Mouse (Mus musculus) lung, postnatal 25 days (tissue): ENCODE data around the gene Garnl3.
"Not testable (repeated sequence)": the region's sequence is repeated elsewhere in the genome, so short reads cannot be mapped to it uniquely, and the experiment has no call there.

Experiments used
- DNase-seq: peaks from one replicate; pipeline ENCODE4 v3.0.0; 2022; ENCODE audit warnings: low spot score

The Garnl3 gene

GRCm38 (mm10) chr2:33154751-33155372 is 23.4 kb upstream of the Garnl3 start:
- DNase-seq: peak; percentile 74

- DNase-seq: no peak
These were observed 15.5 kb upstream of the Garnl3 start for GRCm38 (mm10) chr2:33146994-33147393.

- DNase-seq: no peak
These were observed 11.8 kb upstream of the Garnl3 start for GRCm38 (mm10) chr2:33143292-33143691.

GRCm38 (mm10) chr2:33138491-33138890 is 7.0 kb upstream of the Garnl3 start:
- no peak for DNase-seq

- DNase-seq: no peak
These were observed 6.3 kb upstream of the Garnl3 start for GRCm38 (mm10) chr2:33137731-33138130.

GRCm38 (mm10) chr2:33137244-33137643 is 5.8 kb upstream of the Garnl3 start:
- no peak for DNase-seq

GRCm38 (mm10) chr2:33136366-33136765 is 4.9 kb upstream of the Garnl3 start:
- no peak for DNase-seq

GRCm38 (mm10) chr2:33134766-33135490 is 3.5 kb upstream of the Garnl3 start:
- DNase-seq: no peak

- DNase-seq: no peak
These were observed 852 bp upstream of the Garnl3 start for GRCm38 (mm10) chr2:33132306-33132705.

GRCm38 (mm10) chr2:33130526-33131483 is 649 bp downstream of the Garnl3 start:
- DNase-seq: peak; percentile 99

- DNase-seq: no peak
These were observed 1.3 kb downstream of the Garnl3 start for GRCm38 (mm10) chr2:33130141-33130525.

GRCm38 (mm10) chr2:33129696-33130095 is 1.8 kb downstream of the Garnl3 start:
- peak; percentile 16 for DNase-seq

- no peak for DNase-seq
These were observed 2.4 kb downstream of the Garnl3 start for GRCm38 (mm10) chr2:33129005-33129404.

GRCm38 (mm10) chr2:33127271-33127670 is 4.2 kb downstream of the Garnl3 start:
- DNase-seq: no peak

GRCm38 (mm10) chr2:33122856-33123255 is 8.6 kb downstream of the Garnl3 start:
- peak; percentile 59 for DNase-seq

GRCm38 (mm10) chr2:33100536-33100935 is 30.9 kb downstream of the Garnl3 start:
- no peak for DNase-seq

- not testable (repeated sequence) for DNase-seq
These were observed 34.1 kb downstream of the Garnl3 start for GRCm38 (mm10) chr2:33097326-33097725.

- no peak for DNase-seq
These were observed 36.2 kb downstream of the Garnl3 start for GRCm38 (mm10) chr2:33095221-33095671.

- no peak for DNase-seq
These were observed 40.6 kb downstream of the Garnl3 start for GRCm38 (mm10) chr2:33090620-33091520.

GRCm38 (mm10) chr2:33090033-33090400 is 41.4 kb downstream of the Garnl3 start:
- not testable (repeated sequence) for DNase-seq

- no peak for DNase-seq
These were observed 42.0 kb downstream of the Garnl3 start for GRCm38 (mm10) chr2:33089356-33090032.
